10 mouse cellular contexts compared by ENCODE assay signal in the genomic region with DNA sequence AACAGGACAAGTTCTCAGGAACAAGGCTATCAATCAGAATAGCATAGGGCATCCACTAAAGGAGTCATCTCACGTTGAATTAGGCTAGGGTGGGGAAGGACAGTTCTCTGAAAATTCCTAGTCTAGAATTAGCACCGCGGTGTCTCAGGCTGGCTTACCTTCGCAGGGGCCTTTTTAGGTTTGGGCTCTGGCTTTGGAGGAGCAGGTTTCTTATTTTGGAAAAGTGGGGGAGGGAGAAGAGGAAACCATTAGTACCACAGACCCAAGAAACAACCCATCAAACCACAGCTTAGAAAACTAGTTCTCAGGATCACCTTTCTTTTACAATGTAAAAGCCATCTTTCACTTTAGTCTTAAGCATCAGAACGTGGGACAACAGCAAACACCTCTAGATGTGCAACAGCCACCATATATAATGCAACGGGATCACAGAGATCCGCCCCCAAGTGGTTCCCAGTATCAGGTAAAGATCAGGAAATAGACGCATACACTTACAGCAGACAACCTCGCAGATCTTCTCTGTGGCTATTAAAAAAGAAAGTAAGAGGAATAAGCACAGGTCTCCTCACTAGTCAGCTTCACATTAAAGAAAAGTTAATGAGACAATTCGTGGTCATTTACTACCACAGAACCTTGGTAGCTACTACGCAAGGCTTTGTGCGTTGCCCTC. TPM values are rescaled to one million over a fixed set of nuclear protein-coding genes. Genes with fewer than 3 reads are reported as not detected.
DNase-seq lines count a peak whose midpoint lies in the region; ATAC-seq and TF ChIP-seq lines count a peak whose summit lies in the region.
"Had no signal": no experiment of that assay in that cellular context is flagged by ENCODE, and none has a peak within 500 bp of the region (broad histone marks: within the 10 kb centered on the region; RNA-seq: fewer than 3 reads in every experiment).

No protein-coding gene starts in this region.

- TF ChIP-seq POLR2A in cortical plate, adult 2 months (IDR thresholded peaks at IDR 0.05; ENCODE audit: extremely low read depth, insufficient read depth, low read length), result no peak

- DNase-seq in kidney, postnatal 0 days (ENCODE audit: low spot score), result no peak
- no peak for DNase-seq in kidney, adult 9 months
- no peak for DNase-seq in adrenal gland, adult 18-20 months (ENCODE audit: low spot score in 2 of 2)
- DNase-seq in embryo, embryonic 10.5 days (ENCODE audit: low spot score), result no peak

- 0 out of 2 replicates have a peak overlapping the region, but pooled peaks have one; percentile 100 for H3K27ac ChIP-seq in kidney, postnatal 0 days
- H3K27ac ChIP-seq in cortical plate, adult 2 months (ENCODE audit: insufficient read depth, low read length), result peak overlapping the region; percentile 67
- H3K27ac ChIP-seq in hindbrain, embryonic 16.5 days (ENCODE audit: low read depth, low read length), result peak overlapping the region; percentile 65
- H3K27ac ChIP-seq in midbrain, embryonic 16.5 days (ENCODE audit: low read length), result peak overlapping the region; percentile 99; the same call in 1 of the 2 replicates

- no peaks in the 10 kb centered on the region for H3K9me3 ChIP-seq in kidney, postnatal 0 days (replicated peaks; ENCODE audit: low read length)
- H3K9me3 ChIP-seq in hindbrain, embryonic 16.5 days (ENCODE audit: control insufficient read depth, low read length), result no peaks in the 10 kb centered on the region
- no peaks in the 10 kb centered on the region for H3K9me3 ChIP-seq in midbrain, embryonic 16.5 days (replicated peaks; ENCODE audit: control insufficient read depth, low read length, poor library complexity, severe bottlenecking)

- peaks cover 18% of the 10 kb centered on the region; the same call in 1 of the 2 replicates for H3K36me3 ChIP-seq in kidney, postnatal 0 days (ENCODE audit: insufficient read depth, low read length)
- peaks cover 14% of the 10 kb centered on the region for H3K36me3 ChIP-seq in hindbrain, embryonic 16.5 days (ENCODE audit: control insufficient read depth, insufficient read depth, low read length)
- H3K36me3 ChIP-seq in midbrain, embryonic 16.5 days (ENCODE audit: control insufficient read depth, insufficient read depth, low read length), result peaks cover 11% of the 10 kb centered on the region

- no peak for TF ChIP-seq CTCF in kidney, postnatal 0 days (IDR thresholded peaks at IDR 0.05; ENCODE audit: low read depth)
- TF ChIP-seq CTCF in cortical plate, adult 2 months (IDR thresholded peaks at IDR 0.05; ENCODE audit: extremely low read depth, insufficient read depth, low read length), result no peak

- H3K9ac ChIP-seq in kidney, postnatal 0 days (ENCODE audit: low read depth, low read length), result peak overlapping the region; percentile 96; the same call in 1 of the 2 replicates
- H3K9ac ChIP-seq in hindbrain, embryonic 16.5 days (ENCODE audit: low read depth, low read length), result peak overlapping the region; percentile 56
- peak overlapping the region; percentile 65 for H3K9ac ChIP-seq in midbrain, embryonic 16.5 days (ENCODE audit: low read depth, low read length)

- no peaks in the 10 kb centered on the region for H3K27me3 ChIP-seq in kidney, postnatal 0 days (ENCODE audit: insufficient read depth, low read length)
- H3K27me3 ChIP-seq in hindbrain, embryonic 16.5 days (replicated peaks; ENCODE audit: control insufficient read depth, insufficient read depth, low read length), result no peaks in the 10 kb centered on the region
- no peaks in the 10 kb centered on the region for H3K27me3 ChIP-seq in midbrain, embryonic 16.5 days (ENCODE audit: control insufficient read depth, insufficient read depth, low read depth, low read length)

- peak overlapping the region; percentile 98 for H3K4me2 ChIP-seq in kidney, postnatal 0 days (ENCODE audit: low read length)
- peak overlapping the region; percentile 81 for H3K4me2 ChIP-seq in hindbrain, embryonic 16.5 days (ENCODE audit: low read length)
- H3K4me2 ChIP-seq in midbrain, embryonic 16.5 days (ENCODE audit: low read length), result peak overlapping the region; percentile 71

- ATAC-seq in kidney, postnatal 0 days (replicated peaks; ENCODE audit: low FRiP score, low read depth), result no peak
- no peak for ATAC-seq in hindbrain, embryonic 16.5 days
- ATAC-seq in midbrain, embryonic 16.5 days, result no peak
- ATAC-seq in CD4-positive, CD25-positive, alpha-beta regulatory T cell, adult 4 months, result no peak

- WGBS in kidney, postnatal 0 days, result 32% methylated on average over 12 of the region's 12 CpGs
- WGBS in hindbrain, embryonic 16.5 days, result 43% methylated on average over 12 of the region's 12 CpGs
- WGBS in midbrain, embryonic 16.5 days, result 39% methylated on average over 12 of the region's 12 CpGs

- H3K4me3 ChIP-seq in kidney, postnatal 0 days (replicated peaks; ENCODE audit: low read depth, low read length), result peak overlapping the region; percentile 85
- H3K4me3 ChIP-seq in cortical plate, adult 2 months (ENCODE audit: insufficient read depth, low read length), result peak overlapping the region; percentile 59
- H3K4me3 ChIP-seq in hindbrain, embryonic 16.5 days (ENCODE audit: low read length), result peak overlapping the region; percentile 59
- H3K4me3 ChIP-seq in midbrain, embryonic 16.5 days (ENCODE audit: low read depth, low read length), result peak overlapping the region; percentile 76

- H3K4me1 ChIP-seq in kidney, postnatal 0 days (replicated peaks; ENCODE audit: insufficient read depth, low read length), result peaks cover 8% of the 10 kb centered on the region; the same call in 1 of the 2 replicates
- H3K4me1 ChIP-seq in cortical plate, adult 2 months (ENCODE audit: control insufficient read depth, insufficient read depth, low read length), result peaks cover 2% of the 10 kb centered on the region; the same call in 1 of the 2 replicates
- H3K4me1 ChIP-seq in hindbrain, embryonic 16.5 days (ENCODE audit: control insufficient read depth, insufficient read depth, low read depth, low read length), result peaks cover 37% of the 10 kb centered on the region
- H3K4me1 ChIP-seq in midbrain, embryonic 16.5 days (ENCODE audit: control insufficient read depth, insufficient read depth, low read length), result peaks cover 30% of the 10 kb centered on the region

RNA-seq across cellular contexts. Expression of a gene that starts 2.0 kb away (rescaled TPM):
- 1,962 and 2,114 TPM in 2 replicates for polyA plus RNA-seq in kidney, postnatal 0 days (2015; fragmentation: Nextera tagmentation; extraction: Ambion mirVana)
- polyA plus RNA-seq in cortical plate, adult 2 months (2012; rRNA removed), result 158 TPM in 2 replicates
- 909 and 1,029 TPM in 2 replicates for polyA plus RNA-seq in hindbrain, embryonic 16.5 days (2015; fragmentation: Nextera tagmentation; extraction: Ambion mirVana)
- 937 and 974 TPM in 2 replicates for polyA plus RNA-seq in midbrain, embryonic 16.5 days (2015; fragmentation: Nextera tagmentation; extraction: Ambion mirVana)
- 100 to 1,000 TPM; 379 to 453 TPM for polyA plus RNA-seq in CD4-positive, CD25-positive, alpha-beta regulatory T cell, adult 4 months (2017; shearing (Covaris generic))
- 100 to 1,000 TPM in 1 of 2 experiments, 10 to 100 TPM in 1; 79.3 to 181 TPM for total RNA-seq in adrenal gland, adult 18-20 months (2021)

RNA-seq across cellular contexts. Expression of a gene that starts 34.3 kb away (rescaled TPM):
- polyA plus RNA-seq in kidney, postnatal 0 days (2015; fragmentation: Nextera tagmentation; extraction: Ambion mirVana), result 35.3 and 36.9 TPM in 2 replicates
- 66.2 and 68.2 TPM in 2 replicates for polyA plus RNA-seq in cortical plate, adult 2 months (2012; rRNA removed)
- 49.7 and 49.8 TPM in 2 replicates for polyA plus RNA-seq in hindbrain, embryonic 16.5 days (2015; fragmentation: Nextera tagmentation; extraction: Ambion mirVana)
- polyA plus RNA-seq in midbrain, embryonic 16.5 days (2015; fragmentation: Nextera tagmentation; extraction: Ambion mirVana), result 45.7 and 48.6 TPM in 2 replicates
- polyA plus RNA-seq in CD4-positive, CD25-positive, alpha-beta regulatory T cell, adult 4 months (2017; shearing (Covaris generic)), result 10 to 100 TPM; 23.5 to 24.3 TPM
- total RNA-seq in adrenal gland, adult 18-20 months (2021), result 10 to 100 TPM; 39.1 to 46.2 TPM

RNA-seq across cellular contexts. Expression of a gene that starts 52.2 kb away (rescaled TPM):
- 0.04 TPM in 1 of 2 replicates, not detected in the other for polyA plus RNA-seq in kidney, postnatal 0 days (2015; fragmentation: Nextera tagmentation; extraction: Ambion mirVana)
- polyA plus RNA-seq in cortical plate, adult 2 months (2012; rRNA removed), result not detected in 2 replicates
- polyA plus RNA-seq in hindbrain, embryonic 16.5 days (2015; fragmentation: Nextera tagmentation; extraction: Ambion mirVana), result 0.16 and 0.35 TPM in 2 replicates
- polyA plus RNA-seq in midbrain, embryonic 16.5 days (2015; fragmentation: Nextera tagmentation; extraction: Ambion mirVana), result 0.37 and 0.44 TPM in 2 replicates
- polyA plus RNA-seq in CD4-positive, CD25-positive, alpha-beta regulatory T cell, adult 4 months (2017; shearing (Covaris generic)), result not detected
- not detected for total RNA-seq in adrenal gland, adult 18-20 months (2021)
- polyA plus RNA-seq: activated CD4-positive, CD25-positive, alpha-beta regulatory T cell, adult 4 months; large intestine, adult 2 months had no signal
